Mouse (Mus musculus) embryonic facial prominence, embryonic 15.5 days (tissue): ENCODE measurements at regions not wholly inside any gene's neighbourhood (a gene's known extent, or its start where the extent isn't known, plus 50 kb on each side); places are given as distances from the start of the nearest gene placed in this dataset.

Experiments
- ATAC-seq: fragments of 200-750 bp; cut with Nextera tagmentation; 2 replicates; pipeline ENCODE4 v1.8.0; 2017; ENCODE audit warnings: low read depth, moderate TSS enrichment; ENCODE audit not compliant: insufficient number of reproducible peaks, low FRiP score, low TSS enrichment
- H3K27ac ChIP-seq: fragments of 300-500 bp; sonication (generic); replicated peaks from 2 replicates; pipeline ENCODE4 v1.5.1; 2015; ENCODE audit warnings: mild to moderate bottlenecking, inconsistent platforms
- H3K27me3 ChIP-seq: fragments of 300-500 bp; sonication (generic); 2 replicates; pipeline ENCODE4 v1.6.1; 2015; ENCODE audit warnings: inconsistent platforms
- H3K36me3 ChIP-seq: fragments of 300-500 bp; sonication (generic); 2 replicates; pipeline ENCODE4 v1.6.1; 2015; ENCODE audit warnings: mild to moderate bottlenecking, inconsistent platforms
- H3K4me1 ChIP-seq: fragments of 300-500 bp; sonication (generic); 2 replicates; pipeline ENCODE4 v1.6.1; 2015; ENCODE audit warnings: inconsistent platforms
- H3K4me2 ChIP-seq: fragments of 300-500 bp; sonication (generic); replicated peaks from 2 replicates; pipeline ENCODE4 v1.6.1; 2015; ENCODE audit warnings: mild to moderate bottlenecking, inconsistent platforms
- H3K4me3 ChIP-seq: fragments of 300-500 bp; sonication (generic); replicated peaks from 2 replicates; pipeline ENCODE4 v1.5.1; 2015; ENCODE audit warnings: mild to moderate bottlenecking, inconsistent platforms
- H3K9ac ChIP-seq: fragments of 300-500 bp; sonication (generic); 2 replicates; pipeline ENCODE4 v1.6.1; 2015; ENCODE audit warnings: inconsistent platforms
- H3K9me3 ChIP-seq: fragments of 300-500 bp; sonication (generic); replicated peaks from 2 replicates; pipeline ENCODE4 v1.6.1; 2016; ENCODE audit warnings: inconsistent platforms
- WGBS: fragments of 180-500 bp; shearing (Covaris S2); methylation state at CpG from one replicate; pipeline ENCODE4 v1.1.7; 2015; 5-methylcytosine and 5-hydroxymethylcytosine counted together

- no peaks in the 10 kb centered on the region for H3K9me3 ChIP-seq
Observed at GRCm38 (mm10) chr4:109610222-109610621, 56.8 kb downstream of the Cdkn2c start.

DNA sequence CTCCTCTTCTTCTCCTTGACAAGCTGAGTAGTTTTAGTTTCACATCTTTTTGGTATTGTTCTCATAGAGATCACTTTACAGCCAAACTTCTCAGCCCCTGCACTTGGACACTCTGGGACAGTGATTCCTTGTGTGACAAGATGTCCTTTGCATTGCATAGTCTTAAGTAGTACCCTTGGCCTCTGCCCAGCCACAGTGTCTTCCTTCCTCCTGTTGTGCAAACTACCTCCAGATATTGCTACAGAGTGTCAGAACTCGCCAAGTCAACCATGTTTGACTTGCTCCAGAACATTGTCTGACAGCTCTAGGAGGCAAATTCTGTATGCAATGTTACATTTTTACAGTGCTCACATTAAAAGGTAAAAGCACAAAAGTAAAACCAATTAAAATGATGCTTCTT, 57.2 kb downstream of the Cdkn2c start:
- WGBS, result 62% methylated on average over 1 of the region's 1 CpGs
- Histone ChIP-seq H3K27me3 (no peaks in the 10 kb centered on the region), H3K9ac (no peak overlapping the region), H3K27ac (no peak overlapping the region), H3K4me2 (no peak overlapping the region), H3K9me3 (no peaks in the 10 kb centered on the region), H3K4me1 (no peaks in the 10 kb centered on the region), H3K4me3 (no peak overlapping the region), H3K36me3 (no peaks in the 10 kb centered on the region)
- no peak for ATAC-seq

More at GRCm38 (mm10) chr4:109610222-109610621, 56.8 kb downstream of the Cdkn2c start:
- 81% methylated on average over 3 of the region's 3 CpGs for WGBS
- Histone ChIP-seq H3K36me3 (no peaks in the 10 kb centered on the region), H3K4me2 (no peak overlapping the region), H3K4me3 (no peak overlapping the region), H3K9ac (no peak overlapping the region), H3K27ac (no peak overlapping the region), H3K4me1 (no peaks in the 10 kb centered on the region), H3K27me3 (no peaks in the 10 kb centered on the region)
- no peak for ATAC-seq

DNA sequence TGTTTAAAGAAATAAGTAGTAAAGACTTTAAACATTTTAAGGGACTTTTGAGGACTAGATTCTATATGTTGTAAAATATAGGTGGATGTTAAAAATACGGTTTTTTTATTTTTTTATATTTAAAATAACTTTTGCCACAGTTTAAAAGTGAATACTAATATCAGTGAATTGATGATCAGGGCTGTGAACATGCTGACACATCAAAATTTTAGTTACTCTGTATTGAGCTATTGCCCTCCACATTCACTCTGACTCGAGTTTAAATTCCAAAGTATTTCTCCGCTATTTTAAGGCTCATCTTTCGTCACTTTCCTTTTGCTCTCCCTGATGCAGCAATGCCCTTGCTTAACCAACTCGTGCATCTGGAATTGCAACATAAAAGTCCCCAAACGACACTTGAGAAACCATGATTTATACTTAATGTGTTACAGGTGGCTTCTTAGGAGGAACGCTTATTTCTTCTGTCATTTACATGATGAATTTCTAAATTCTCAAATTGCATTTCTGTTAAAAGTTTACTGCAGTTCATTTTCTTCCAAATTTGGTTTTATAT, 58.7 kb upstream of the 4930522H14Rik start:
- H3K27ac ChIP-seq, result no peak overlapping the region
- 23% methylated on average over 7 of the region's 7 CpGs for WGBS
- H3K9me3 ChIP-seq, result no peaks in the 10 kb centered on the region
- no peaks in the 10 kb centered on the region for H3K27me3 ChIP-seq
- H3K4me3 ChIP-seq, result no peak overlapping the region
- no peaks in the 10 kb centered on the region for H3K4me1 ChIP-seq
- H3K9ac ChIP-seq, result no peak overlapping the region
- ATAC-seq, result no peak
- no peak overlapping the region for H3K4me2 ChIP-seq
- no peaks in the 10 kb centered on the region for H3K36me3 ChIP-seq

DNA sequence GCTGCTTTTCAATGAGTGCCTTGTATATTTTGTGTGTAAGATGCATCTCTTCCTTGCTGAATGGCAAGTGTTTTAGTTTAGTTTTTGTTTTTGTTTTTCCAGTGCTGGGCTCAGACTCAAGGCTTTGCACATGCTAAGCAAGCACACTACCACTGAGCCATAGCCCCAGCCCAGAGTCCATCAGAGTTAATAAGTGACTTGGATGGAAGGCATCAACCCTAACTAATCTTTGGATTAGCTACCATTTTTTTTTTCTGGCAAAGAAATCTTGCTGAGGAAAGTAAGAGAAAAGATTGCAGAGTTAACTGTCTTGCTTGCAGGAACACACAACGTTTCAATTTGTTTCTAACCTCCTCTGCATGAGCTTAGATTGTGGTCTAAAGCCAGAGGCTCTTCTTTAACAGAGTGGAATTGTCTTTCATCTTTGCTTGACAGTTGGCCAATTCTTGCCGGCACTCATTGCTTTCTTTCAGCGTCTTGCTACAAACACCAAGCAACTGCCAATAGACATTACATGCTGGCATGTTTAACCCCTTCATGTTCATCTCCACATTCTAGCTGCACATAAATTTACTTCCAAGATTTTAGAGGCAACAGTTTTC, 52.2 kb upstream of the 4930522H14Rik start:
- H3K27me3 ChIP-seq, result no peaks in the 10 kb centered on the region
- peak overlapping the region; percentile 70; the same call in 1 of the 2 replicates for H3K27ac ChIP-seq
- no peaks in the 10 kb centered on the region for H3K36me3 ChIP-seq
- ATAC-seq, result peak; percentile 69
- H3K9me3 ChIP-seq, result no peaks in the 10 kb centered on the region
- no peak overlapping the region for H3K4me3 ChIP-seq
- H3K9ac ChIP-seq, result no peak overlapping the region
- peaks cover 10% of the 10 kb centered on the region for H3K4me1 ChIP-seq
- H3K4me2 ChIP-seq, result no peak overlapping the region
- WGBS, result 8% methylated on average over 3 of the region's 3 CpGs

DNA sequence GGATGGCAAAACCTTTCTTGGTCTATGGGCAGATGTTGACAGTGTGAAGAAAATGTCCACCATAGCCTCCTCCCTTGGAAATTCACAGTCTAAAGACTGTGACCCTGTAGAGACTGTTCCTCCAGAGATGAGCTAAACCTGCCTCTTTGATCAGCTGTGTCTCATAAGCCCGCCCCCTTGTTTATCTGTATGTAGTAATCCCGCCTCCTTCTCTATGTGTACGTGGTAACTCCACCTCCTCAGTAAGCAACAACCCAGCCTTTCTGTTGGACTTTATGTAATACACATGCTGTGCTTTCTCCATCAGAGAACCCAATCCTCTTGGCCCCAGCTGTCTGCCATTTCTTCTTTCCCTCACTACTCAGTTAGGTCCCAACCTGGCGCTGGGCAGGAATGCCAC, 51.4 kb upstream of the 4930522H14Rik start:
- Histone ChIP-seq H3K4me3 (no peak overlapping the region), H3K36me3 (no peaks in the 10 kb centered on the region), H3K27ac (peak overlapping the region; percentile 70; the same call in 1 of the 2 replicates), H3K9ac (no peak overlapping the region), H3K4me1 (peaks cover 10% of the 10 kb centered on the region), H3K4me2 (no peak overlapping the region), H3K9me3 (no peaks in the 10 kb centered on the region), H3K27me3 (no peaks in the 10 kb centered on the region)
- WGBS, result 77% methylated on average over 4 of the region's 4 CpGs
- no peak for ATAC-seq
